Mouse (Mus musculus): ENCODE results near the gene Supt4a. TPM values are rescaled to one million over a fixed set of nuclear protein-coding genes. Genes with fewer than 3 reads are reported as not detected.
A peak's percentile ranks its signal among the peaks of the same experiment; 100 is the strongest.

The Supt4a gene
- total and polyA plus RNA-seq, 3 experiments, result 229 to 251 (median 241) TPM

- no peaks in the 10 kb centered on the region for H3K9me3 ChIP-seq (replicated peaks; ENCODE audit: low read length)
- TF ChIP-seq CTCF (conservative IDR thresholded peaks at IDR 0.05 in 1 of 2, IDR thresholded peaks at IDR 0.05 in 1 of 2; ENCODE audit: low read depth in 2 of 2, low read length in 2 of 2) (no peak), CHD1 (IDR thresholded peaks at IDR 0.05; ENCODE audit: low read depth, low read length) (no peak), MAZ (IDR thresholded peaks at IDR 0.05; ENCODE audit: low read depth, low read length) (no peak), EP300 (IDR thresholded peaks at IDR 0.05; ENCODE audit: low read length) (no peak), NELFE (IDR thresholded peaks at IDR 0.05; ENCODE audit: low read depth, low read length) (no peak)
- in situ Hi-C loops (cut with MboI; ENCODE audit: low pct_ligation_motif_present, low pct_unique_long_range_greater_than_20kb, low sequenced_read_pairs) (no loop called here), dilution Hi-C loops (cut with MboI; ENCODE audit: extremely low pct_ligation_motif_present, extremely low pct_unique_long_range_greater_than_20kb, low sequenced_read_pairs) (no loop called here)
- H3K4me2 ChIP-seq (ENCODE audit: insufficient read depth, low read depth, poor library complexity, severe bottlenecking), result no peak overlapping the region
- peaks cover 42% of the 10 kb centered on the region for H3K79me2 ChIP-seq (replicated peaks; ENCODE audit: control insufficient read depth, extremely low read depth, insufficient read depth, poor library complexity, severe bottlenecking)
- no peak overlapping the region for H3K4me3 ChIP-seq (replicated peaks in 1 of 3; ENCODE audit: low read depth in 2 of 3, low read length in 2 of 3, poor library complexity in 1 of 3)
- no peak overlapping the region for H3K27ac ChIP-seq (ENCODE audit: insufficient read depth, low read depth)
- H3K36me3 ChIP-seq (replicated peaks in 1 of 2; ENCODE audit: control insufficient read depth in 1 of 2, insufficient read depth in 1 of 2, low read length in 1 of 2), result peaks cover 22 to 82% of the 10 kb centered on the region in 2 experiments
- DNase-seq (ENCODE audit: extremely low read depth), result no peak
- peaks cover 23 to 58% of the 10 kb centered on the region in 2 experiments for H3K4me1 ChIP-seq (ENCODE audit: control insufficient read depth in 1 of 2, insufficient read depth in 2 of 2)
- H3K27me3 ChIP-seq (replicated peaks), result no peaks in the 10 kb centered on the region
- H3K9ac ChIP-seq (ENCODE audit: insufficient read depth, low read depth), result no peak overlapping the region
Measured at GRCm38 (mm10) chr11:87704289-87704688, 33.1 kb upstream of the Supt4a start.

DNA sequence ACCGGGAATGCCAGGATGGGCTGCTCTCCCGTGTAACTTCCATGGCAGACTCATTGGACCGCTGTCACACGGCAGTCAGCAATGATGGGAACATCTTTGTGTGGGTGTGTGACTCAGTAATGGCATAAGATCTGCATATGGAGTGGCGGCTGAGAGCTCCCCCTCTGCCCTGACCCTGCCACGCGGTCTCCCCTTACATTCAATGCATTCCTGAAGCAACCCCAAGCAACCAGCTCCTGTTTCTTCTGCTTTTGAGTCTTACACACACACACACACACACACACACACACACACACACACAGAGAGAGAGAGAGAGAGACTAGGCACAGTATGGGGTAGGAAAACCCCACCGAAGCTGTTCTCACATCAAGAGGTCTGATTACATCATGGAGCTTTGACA, 29.8 kb upstream of the Supt4a start:
- Histone ChIP-seq H3K27ac (ENCODE audit: insufficient read depth, low read depth) (0 out of 2 replicates have a peak overlapping the region, but pooled peaks have one; percentile 27), H3K9ac (ENCODE audit: insufficient read depth, low read depth) (no peak overlapping the region), H3K27me3 (replicated peaks) (no peaks in the 10 kb centered on the region), H3K4me2 (ENCODE audit: insufficient read depth, low read depth, poor library complexity, severe bottlenecking) (no peak overlapping the region), H3K9me3 (replicated peaks; ENCODE audit: low read length) (no peaks in the 10 kb centered on the region), H3K4me3 (replicated peaks in 1 of 3; ENCODE audit: low read depth in 2 of 3, low read length in 2 of 3, poor library complexity in 1 of 3) (no peak overlapping the region), H3K4me1 (ENCODE audit: control insufficient read depth in 1 of 2, insufficient read depth in 2 of 2) (peaks cover 21 to 58% of the 10 kb centered on the region in 2 experiments), H3K79me2 (replicated peaks; ENCODE audit: control insufficient read depth, extremely low read depth, insufficient read depth, poor library complexity, severe bottlenecking) (peaks cover 21% of the 10 kb centered on the region), H3K36me3 (replicated peaks in 1 of 2; ENCODE audit: control insufficient read depth in 1 of 2, insufficient read depth in 1 of 2, low read length in 1 of 2) (peaks cover 25 to 86% of the 10 kb centered on the region in 2 experiments)
- TF ChIP-seq MAFK (IDR thresholded peaks at IDR 0.05; ENCODE audit: insufficient replicate concordance, low read length) (no peak), ZMIZ1 (IDR thresholded peaks at IDR 0.05; ENCODE audit: low read depth, low read length) (no peak), IRF4 (IDR thresholded peaks at IDR 0.05; ENCODE audit: low read depth, low read length) (peak; percentile 39; the same call in 1 of the 2 replicates), E2F4 (IDR thresholded peaks at IDR 0.05; ENCODE audit: insufficient replicate concordance, low read depth, low read length) (no peak), EP300 (IDR thresholded peaks at IDR 0.05; ENCODE audit: low read length) (0 out of 2 replicates have a peak, but pooled peaks have one; percentile 5), UBTF (IDR thresholded peaks at IDR 0.05; ENCODE audit: low read depth, low read length) (no peak), ETS1 (conservative IDR thresholded peaks at IDR 0.05; ENCODE audit: low read depth, low read length) (peak; percentile 30; the same call in 1 of the 2 replicates)
- dilution Hi-C loops (cut with MboI; ENCODE audit: extremely low pct_ligation_motif_present, extremely low pct_unique_long_range_greater_than_20kb, low sequenced_read_pairs), result no loop called here
- DNase-seq (ENCODE audit: extremely low read depth), result no peak
- in situ Hi-C loops (cut with MboI; ENCODE audit: low pct_ligation_motif_present, low pct_unique_long_range_greater_than_20kb, low sequenced_read_pairs), result no loop called here

- Histone ChIP-seq H3K4me2 (ENCODE audit: insufficient read depth, low read depth, poor library complexity, severe bottlenecking) (no peak overlapping the region), H3K4me3 (replicated peaks in 1 of 3; ENCODE audit: low read depth in 2 of 3, low read length in 2 of 3, poor library complexity in 1 of 3) (no peak overlapping the region), H3K36me3 (replicated peaks in 1 of 2; ENCODE audit: control insufficient read depth in 1 of 2, insufficient read depth in 1 of 2, low read length in 1 of 2) (peaks cover 23 to 85% of the 10 kb centered on the region in 2 experiments), H3K79me2 (replicated peaks; ENCODE audit: control insufficient read depth, extremely low read depth, insufficient read depth, poor library complexity, severe bottlenecking) (peaks cover 16% of the 10 kb centered on the region), H3K27ac (ENCODE audit: insufficient read depth, low read depth) (no peak overlapping the region), H3K27me3 (replicated peaks) (no peaks in the 10 kb centered on the region), H3K9ac (ENCODE audit: insufficient read depth, low read depth) (no peak overlapping the region), H3K9me3 (replicated peaks; ENCODE audit: low read length) (no peaks in the 10 kb centered on the region), H3K4me1 (ENCODE audit: control insufficient read depth in 1 of 2, insufficient read depth in 2 of 2) (peaks cover 21 to 54% of the 10 kb centered on the region in 2 experiments)
- DNase-seq (ENCODE audit: extremely low read depth), result no peak
- dilution Hi-C loops (cut with MboI; ENCODE audit: extremely low pct_ligation_motif_present, extremely low pct_unique_long_range_greater_than_20kb, low sequenced_read_pairs), result no loop called here
- in situ Hi-C loops (cut with MboI; ENCODE audit: low pct_ligation_motif_present, low pct_unique_long_range_greater_than_20kb, low sequenced_read_pairs), result no loop called here
- TF ChIP-seq KAT2A (IDR thresholded peaks at IDR 0.05; ENCODE audit: insufficient replicate concordance, low read length) (no peak), JUN (IDR thresholded peaks at IDR 0.05; ENCODE audit: insufficient read depth, low read depth, low read length) (no peak), EP300 (IDR thresholded peaks at IDR 0.05; ENCODE audit: low read length) (no peak), CHD2 (IDR thresholded peaks at IDR 0.05; ENCODE audit: low read length) (no peak), UBTF (IDR thresholded peaks at IDR 0.05; ENCODE audit: low read depth, low read length) (no peak), MAZ (IDR thresholded peaks at IDR 0.05; ENCODE audit: low read depth, low read length) (no peak), PAX5 (IDR thresholded peaks at IDR 0.05; ENCODE audit: low read length) (no peak), POLR2A (IDR thresholded peaks at IDR 0.05; ENCODE audit: low read depth, low read length) (no peak), ZKSCAN1 (IDR thresholded peaks at IDR 0.05; ENCODE audit: borderline replicate concordance, low read depth, low read length) (no peak), ZC3H11A (IDR thresholded peaks at IDR 0.05; ENCODE audit: low read depth, low read length) (no peak), BHLHE40 (IDR thresholded peaks at IDR 0.05; ENCODE audit: low read depth, low read length) (no peak), POLR2AphosphoS2 (IDR thresholded peaks at IDR 0.05; ENCODE audit: low read depth, low read length) (no peak), ELF1 (IDR thresholded peaks at IDR 0.05; ENCODE audit: low read depth, low read length) (no peak), E2F4 (IDR thresholded peaks at IDR 0.05; ENCODE audit: insufficient replicate concordance, low read depth, low read length) (no peak), MEF2A (IDR thresholded peaks at IDR 0.05; ENCODE audit: borderline replicate concordance, low read depth, low read length) (no peak), MAFK (IDR thresholded peaks at IDR 0.05; ENCODE audit: insufficient replicate concordance, low read length) (no peak)
Measured at GRCm38 (mm10) chr11:87708979-87709378, 28.4 kb upstream of the Supt4a start.
